Mouse (Mus musculus) hindbrain, embryonic 12.5 days (tissue): ENCODE measurements around the gene Chchd3. TPM values are rescaled to one million over a fixed set of nuclear protein-coding genes. Genes with fewer than 3 reads are reported as not detected.

Source experiments
- ATAC-seq: fragments of 200-750 bp; cut with Nextera tagmentation; 2 replicates; pipeline ENCODE4 v1.8.0; 2017; ENCODE audit warnings: moderate TSS enrichment; ENCODE audit not compliant: low FRiP score
- H3K27ac ChIP-seq: fragments of 300-500 bp; sonication (generic); 2 replicates; pipeline ENCODE4 v1.5.1; 2016; ENCODE audit warnings: mild to moderate bottlenecking
- H3K27me3 ChIP-seq: fragments of 300-500 bp; sonication (generic); 2 replicates; pipeline ENCODE4 v1.6.1; 2016; ENCODE audit warnings: mild to moderate bottlenecking
- H3K36me3 ChIP-seq: fragments of 300-500 bp; sonication (generic); 2 replicates; pipeline ENCODE4 v1.6.1; 2016; ENCODE audit warnings: mild to moderate bottlenecking
- H3K4me1 ChIP-seq: fragments of 300-500 bp; sonication (generic); 2 replicates; pipeline ENCODE4 v1.6.1; 2016
- H3K4me2 ChIP-seq: fragments of 300-500 bp; sonication (generic); replicated peaks from 2 replicates; pipeline ENCODE4 v1.6.1; 2016; ENCODE audit warnings: mild to moderate bottlenecking
- H3K4me3 ChIP-seq: fragments of 300-500 bp; sonication (generic); 2 replicates; pipeline ENCODE4 v1.5.1; 2016; ENCODE audit warnings: mild to moderate bottlenecking
- H3K9ac ChIP-seq: fragments of 300-500 bp; sonication (generic); 2 replicates; pipeline ENCODE4 v1.6.1; 2016; ENCODE audit warnings: mild to moderate bottlenecking, moderate library complexity
- H3K9me3 ChIP-seq: fragments of 300-500 bp; sonication (generic); replicated peaks from 2 replicates; pipeline ENCODE4 v1.6.1; 2016; ENCODE audit warnings: mild to moderate bottlenecking
- WGBS: fragments of 180-500 bp; shearing (Covaris S2); methylation state at CpG from one replicate; pipeline ENCODE4 v1.1.7; 2016; 5-methylcytosine and 5-hydroxymethylcytosine counted together
- polyA plus RNA-seq: library from polyadenylated mRNA; unstranded; fragments of >200 nt; fragmentation: Nextera tagmentation; extraction: Ambion mirVana; gene quantifications from 2 replicates; pipeline ENCODE4 v1.2.1, GENCODE M21; 2016

Chchd3 gene
- polyA plus RNA-seq, 1 experiment from 2014 or later: 118 TPM

- ATAC-seq: no peak
- Histone ChIP-seq H3K36me3 (no peaks in the 10 kb centered on the region), H3K27me3 (no peaks in the 10 kb centered on the region), H3K9ac (no peak overlapping the region), H3K9me3 (no peaks in the 10 kb centered on the region), H3K4me2 (no peak overlapping the region), H3K4me1 (no peaks in the 10 kb centered on the region; the same call in 1 of the 2 replicates), H3K27ac (no peak overlapping the region), H3K4me3 (no peak overlapping the region)
- WGBS: 79% methylated on average over 3 of the region's 3 CpGs
These were observed 110.4 kb downstream of the Chchd3 start for GRCm38 (mm10) chr6:32949702-32950101.

DNA sequence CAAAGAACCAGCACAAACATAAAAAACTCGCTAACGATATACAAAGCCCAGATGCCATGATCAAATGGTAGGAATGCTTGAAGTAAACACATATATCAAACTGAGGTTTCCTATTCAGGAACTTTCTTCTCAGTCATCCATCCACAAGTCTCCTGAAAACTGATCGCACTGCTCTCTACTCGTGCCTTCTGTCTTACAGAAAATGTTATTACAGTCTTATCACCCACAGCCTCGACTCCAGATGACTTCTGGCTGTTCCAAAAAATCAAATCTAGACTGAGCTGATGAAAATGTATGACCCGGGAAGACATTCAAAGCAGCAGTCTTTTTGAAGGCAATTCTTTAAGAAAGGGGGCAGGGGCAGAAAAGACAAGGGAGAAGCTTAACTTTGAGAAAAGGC is 112.8 kb downstream of the Chchd3 start:
- no peaks in the 10 kb centered on the region for H3K36me3 ChIP-seq
- 58% methylated on average over 6 of the region's 6 CpGs for WGBS
- no peaks in the 10 kb centered on the region for H3K9me3 ChIP-seq

DNA sequence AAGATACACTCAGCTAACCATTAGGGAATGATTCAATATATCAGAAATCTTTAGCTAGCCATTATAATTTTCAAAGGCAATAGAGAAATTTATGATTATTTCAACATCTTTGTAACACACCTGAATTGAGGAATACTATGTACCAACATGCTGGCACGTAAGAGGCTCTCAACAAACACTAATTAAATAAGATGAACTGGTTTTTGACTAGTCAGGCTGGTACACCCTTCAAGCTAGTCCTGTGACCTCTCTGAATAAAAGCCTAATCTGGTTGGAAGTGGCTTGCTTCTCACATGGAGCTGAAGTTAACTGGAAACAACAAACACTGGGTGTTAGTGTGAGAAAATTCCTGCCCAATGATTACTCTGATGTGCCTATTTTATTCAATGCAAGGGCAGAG is 115.1 kb downstream of the Chchd3 start:
- H3K4me1 ChIP-seq: peaks cover 2% of the 10 kb centered on the region; the same call in 1 of the 2 replicates
- no peaks in the 10 kb centered on the region for H3K27me3 ChIP-seq
- no peak overlapping the region for H3K4me2 ChIP-seq
- H3K9ac ChIP-seq: no peak overlapping the region
- ATAC-seq: no peak
- no peaks in the 10 kb centered on the region for H3K36me3 ChIP-seq
- no peak overlapping the region for H3K27ac ChIP-seq
- no peak overlapping the region for H3K4me3 ChIP-seq
- 89% methylated on average over 1 of the region's 1 CpGs for WGBS
- no peaks in the 10 kb centered on the region for H3K9me3 ChIP-seq

More for the DNA sequence above, 112.8 kb downstream of the Chchd3 start:
- no peak overlapping the region for H3K4me3 ChIP-seq
- no peak overlapping the region for H3K9ac ChIP-seq
- no peak for ATAC-seq
- H3K4me2 ChIP-seq: no peak overlapping the region
- H3K27ac ChIP-seq: no peak overlapping the region
- H3K4me1 ChIP-seq: no peaks in the 10 kb centered on the region; the same call in 1 of the 2 replicates
- no peaks in the 10 kb centered on the region for H3K27me3 ChIP-seq

- ATAC-seq: no peak
- WGBS: 93% methylated on average over 4 of the region's 4 CpGs
- peaks cover 2% of the 10 kb centered on the region; the same call in 1 of the 2 replicates for H3K4me1 ChIP-seq
These were observed 116.4 kb downstream of the Chchd3 start for GRCm38 (mm10) chr6:32943651-32944050.

GRCm38 (mm10) chr6:32940299-32940698 is 119.8 kb downstream of the Chchd3 start:
- WGBS: 68% methylated on average over 11 of the region's 11 CpGs
- Histone ChIP-seq H3K36me3 (no peaks in the 10 kb centered on the region), H3K9ac (no peak overlapping the region), H3K4me3 (no peak overlapping the region), H3K4me2 (no peak overlapping the region), H3K27me3 (no peaks in the 10 kb centered on the region), H3K4me1 (peaks cover 6% of the 10 kb centered on the region; the same call in 1 of the 2 replicates), H3K9me3 (no peaks in the 10 kb centered on the region), H3K27ac (no peak overlapping the region)
- no peak for ATAC-seq

More at GRCm38 (mm10) chr6:32943651-32944050, 116.4 kb downstream of the Chchd3 start:
- H3K9me3 ChIP-seq: no peaks in the 10 kb centered on the region
- H3K9ac ChIP-seq: no peak overlapping the region
- H3K4me3 ChIP-seq: no peak overlapping the region
- H3K4me2 ChIP-seq: no peak overlapping the region
- no peak overlapping the region for H3K27ac ChIP-seq
- no peaks in the 10 kb centered on the region for H3K36me3 ChIP-seq
- no peaks in the 10 kb centered on the region for H3K27me3 ChIP-seq

GRCm38 (mm10) chr6:32937643-32938042 is 122.4 kb downstream of the Chchd3 start:
- WGBS: 91% methylated on average over 1 of the region's 1 CpGs
- H3K9me3 ChIP-seq: no peaks in the 10 kb centered on the region
- H3K36me3 ChIP-seq: no peaks in the 10 kb centered on the region
- H3K4me3 ChIP-seq: no peak overlapping the region
- peaks cover 6% of the 10 kb centered on the region; the same call in 1 of the 2 replicates for H3K4me1 ChIP-seq
- no peak overlapping the region for H3K9ac ChIP-seq
- ATAC-seq: no peak
- H3K27me3 ChIP-seq: no peaks in the 10 kb centered on the region
- no peak overlapping the region for H3K4me2 ChIP-seq
- H3K27ac ChIP-seq: no peak overlapping the region

DNA sequence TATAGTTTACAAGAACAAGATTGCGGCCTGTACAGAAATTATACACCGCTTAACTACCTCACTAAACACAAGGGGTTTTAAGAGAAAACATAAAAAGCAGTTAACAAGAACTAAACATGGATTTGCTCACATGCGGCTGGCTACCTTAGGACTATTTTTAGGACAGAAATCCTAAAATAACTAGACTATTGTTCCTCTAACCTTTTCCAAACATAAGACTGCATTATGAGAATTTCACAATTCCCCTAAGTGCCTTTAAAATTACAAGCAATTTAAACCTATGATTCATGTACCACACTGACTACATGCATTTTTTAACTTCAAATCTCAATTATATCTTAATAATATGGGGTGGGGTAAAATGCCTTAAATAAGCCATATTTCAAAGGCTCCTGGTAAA is 123.3 kb downstream of the Chchd3 start:
- Histone ChIP-seq H3K9me3 (no peaks in the 10 kb centered on the region), H3K27me3 (no peaks in the 10 kb centered on the region), H3K36me3 (no peaks in the 10 kb centered on the region), H3K27ac (no peak overlapping the region), H3K4me3 (no peak overlapping the region), H3K4me2 (no peak overlapping the region), H3K9ac (no peak overlapping the region), H3K4me1 (peaks cover 6% of the 10 kb centered on the region; the same call in 1 of the 2 replicates)
- 82% methylated on average over 3 of the region's 3 CpGs for WGBS
- no peak for ATAC-seq

DNA sequence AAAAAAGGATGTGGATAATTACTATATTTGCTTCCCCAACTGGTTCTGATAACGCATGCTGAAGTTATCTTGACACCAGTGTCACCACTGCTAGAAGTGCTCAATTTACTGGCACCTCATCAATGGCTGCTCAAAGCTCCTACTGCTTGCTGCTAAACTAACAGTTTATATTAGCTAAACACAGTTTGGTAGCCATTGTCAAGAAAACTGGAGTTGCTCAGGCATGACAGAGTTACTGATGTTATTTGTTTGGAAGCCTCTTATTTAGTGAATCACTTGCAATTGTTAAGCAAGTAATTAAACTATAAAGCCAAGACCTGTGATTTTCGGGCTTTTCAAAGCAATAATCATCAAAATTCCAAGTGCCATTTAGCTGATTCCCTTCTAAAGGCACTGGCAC is 123.7 kb downstream of the Chchd3 start:
- no peak overlapping the region for H3K27ac ChIP-seq
- 58% methylated on average over 2 of the region's 2 CpGs for WGBS
- H3K9me3 ChIP-seq: no peaks in the 10 kb centered on the region

GRCm38 (mm10) chr6:32935576-32935975 is 124.5 kb downstream of the Chchd3 start:
- H3K9me3 ChIP-seq: no peaks in the 10 kb centered on the region
- 84% methylated on average over 5 of the region's 5 CpGs for WGBS
- H3K36me3 ChIP-seq: no peaks in the 10 kb centered on the region
- H3K27ac ChIP-seq: no peak overlapping the region
- no peaks in the 10 kb centered on the region for H3K27me3 ChIP-seq
- ATAC-seq: no peak
- H3K4me1 ChIP-seq: peaks cover 14% of the 10 kb centered on the region
- no peak overlapping the region for H3K9ac ChIP-seq
- H3K4me3 ChIP-seq: no peak overlapping the region
- no peak overlapping the region for H3K4me2 ChIP-seq

More for the DNA sequence above, 123.7 kb downstream of the Chchd3 start:
- Histone ChIP-seq H3K4me2 (no peak overlapping the region), H3K4me3 (no peak overlapping the region), H3K9ac (no peak overlapping the region), H3K36me3 (no peaks in the 10 kb centered on the region), H3K4me1 (peaks cover 11% of the 10 kb centered on the region), H3K27me3 (no peaks in the 10 kb centered on the region)
- no peak for ATAC-seq

GRCm38 (mm10) chr6:32931106-32931770 is 128.8 kb downstream of the Chchd3 start:
- H3K4me2 ChIP-seq: no peak overlapping the region
- H3K36me3 ChIP-seq: no peaks in the 10 kb centered on the region
- H3K27me3 ChIP-seq: no peaks in the 10 kb centered on the region
- no peak overlapping the region; the same call in 1 of the 2 replicates for H3K27ac ChIP-seq
- ATAC-seq: no peak
- H3K9ac ChIP-seq: no peak overlapping the region
- H3K4me1 ChIP-seq: peaks cover 8% of the 10 kb centered on the region
- no peak overlapping the region for H3K4me3 ChIP-seq
- WGBS: 30% methylated on average over 11 of the region's 11 CpGs
- no peaks in the 10 kb centered on the region for H3K9me3 ChIP-seq

- 76% methylated on average over 1 of the region's 1 CpGs for WGBS
These were observed 137.7 kb downstream of the Chchd3 start for GRCm38 (mm10) chr6:32922391-32922790.

GRCm38 (mm10) chr6:32920091-32920490 is 140.0 kb downstream of the Chchd3 start:
- WGBS: 78% methylated on average over 2 of the region's 2 CpGs
- 0 out of 2 replicates have a peak, but pooled peaks cover 6% of the 10 kb centered on the region for H3K36me3 ChIP-seq
- no peak overlapping the region for H3K4me2 ChIP-seq
- H3K4me1 ChIP-seq: no peaks in the 10 kb centered on the region
- ATAC-seq: no peak
- H3K9me3 ChIP-seq: no peaks in the 10 kb centered on the region
- H3K27me3 ChIP-seq: no peaks in the 10 kb centered on the region
- no peak overlapping the region for H3K4me3 ChIP-seq
- no peak overlapping the region for H3K9ac ChIP-seq
- H3K27ac ChIP-seq: no peak overlapping the region

More at GRCm38 (mm10) chr6:32922391-32922790, 137.7 kb downstream of the Chchd3 start:
- no peaks in the 10 kb centered on the region for H3K27me3 ChIP-seq
- ATAC-seq: no peak
- H3K4me3 ChIP-seq: no peak overlapping the region
- no peak overlapping the region for H3K4me2 ChIP-seq
- H3K27ac ChIP-seq: no peak overlapping the region
- no peak overlapping the region for H3K9ac ChIP-seq
- no peaks in the 10 kb centered on the region for H3K4me1 ChIP-seq
- H3K9me3 ChIP-seq: no peaks in the 10 kb centered on the region
- 0 out of 2 replicates have a peak, but pooled peaks cover 1% of the 10 kb centered on the region for H3K36me3 ChIP-seq

DNA sequence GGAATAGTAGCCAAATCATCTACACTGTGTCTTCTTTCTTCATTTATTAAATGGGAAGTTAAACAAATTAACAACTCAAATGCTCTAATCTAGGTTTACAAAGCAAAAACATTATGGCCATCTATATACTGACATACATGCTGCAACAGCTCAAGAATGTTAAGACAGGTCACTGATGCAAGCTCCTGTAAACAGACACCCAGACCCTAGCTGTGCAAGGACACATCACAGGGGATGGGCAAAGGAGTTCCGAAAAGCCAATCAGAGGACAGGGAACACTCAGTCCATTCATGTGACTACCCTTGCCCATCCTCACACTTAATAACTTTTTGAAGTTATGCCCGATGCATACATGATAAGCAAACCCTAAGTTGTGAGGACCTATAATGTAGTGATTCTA is 149.4 kb downstream of the Chchd3 start:
- Histone ChIP-seq H3K4me3 (no peak overlapping the region), H3K9ac (no peak overlapping the region), H3K9me3 (no peaks in the 10 kb centered on the region), H3K4me2 (no peak overlapping the region), H3K27me3 (no peaks in the 10 kb centered on the region), H3K27ac (no peak overlapping the region), H3K36me3 (no peaks in the 10 kb centered on the region), H3K4me1 (no peaks in the 10 kb centered on the region)
- 91% methylated on average over 2 of the region's 2 CpGs for WGBS
- no peak for ATAC-seq
